Mouse (Mus musculus): ENCODE results near the gene Kalrn.
A peak's percentile ranks its signal among the peaks of the same experiment; 100 is the strongest.

The Kalrn gene

GRCm38 (mm10) chr16:34036327-34037047, 536.8 kb downstream of the Kalrn start:
- no peak for DNase-seq (ENCODE audit: low spot score in 2 of 2)

DNA sequence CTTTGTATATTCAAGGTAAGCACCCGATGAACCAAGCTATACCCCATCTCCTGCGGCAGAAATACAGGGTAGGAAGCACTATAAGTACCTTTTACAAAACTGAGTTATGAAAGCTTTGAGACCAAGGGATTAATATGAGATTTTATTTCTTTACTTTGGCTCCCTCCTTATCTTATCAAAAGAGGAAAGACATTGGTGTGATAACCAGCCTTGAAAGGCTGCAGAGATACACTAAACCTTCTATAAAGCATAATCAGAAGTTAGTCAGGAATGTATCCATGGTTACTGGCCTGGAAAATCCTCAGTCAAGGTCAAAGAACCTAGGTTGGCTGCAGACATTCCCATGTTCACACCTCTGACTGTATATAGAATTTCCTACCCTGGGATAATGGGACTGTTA, 537.6 kb downstream of the Kalrn start:
- DNase-seq (ENCODE audit: low spot score in 2 of 2) = no peak

DNA sequence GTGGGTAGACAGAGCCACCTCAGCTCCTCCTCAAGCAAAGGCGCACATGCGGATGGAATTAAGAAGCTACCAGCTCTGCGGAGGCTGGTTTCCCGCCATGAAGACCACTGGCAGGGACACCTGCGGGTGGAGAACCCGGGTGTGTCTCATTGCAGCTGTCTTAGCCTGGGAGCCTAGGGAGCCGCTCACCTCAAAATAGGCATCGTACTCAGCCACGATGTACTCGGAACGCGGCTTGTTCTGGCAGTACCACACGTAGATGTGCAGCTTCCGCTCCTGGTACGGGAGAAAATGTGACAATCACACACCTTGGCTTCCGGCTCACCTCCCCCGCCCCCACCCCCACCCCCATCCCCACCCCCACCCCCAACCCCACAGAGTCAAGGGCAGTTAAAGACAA, 539.1 kb downstream of the Kalrn start:
- no peak for DNase-seq (ENCODE audit: low spot score in 2 of 2)

DNA sequence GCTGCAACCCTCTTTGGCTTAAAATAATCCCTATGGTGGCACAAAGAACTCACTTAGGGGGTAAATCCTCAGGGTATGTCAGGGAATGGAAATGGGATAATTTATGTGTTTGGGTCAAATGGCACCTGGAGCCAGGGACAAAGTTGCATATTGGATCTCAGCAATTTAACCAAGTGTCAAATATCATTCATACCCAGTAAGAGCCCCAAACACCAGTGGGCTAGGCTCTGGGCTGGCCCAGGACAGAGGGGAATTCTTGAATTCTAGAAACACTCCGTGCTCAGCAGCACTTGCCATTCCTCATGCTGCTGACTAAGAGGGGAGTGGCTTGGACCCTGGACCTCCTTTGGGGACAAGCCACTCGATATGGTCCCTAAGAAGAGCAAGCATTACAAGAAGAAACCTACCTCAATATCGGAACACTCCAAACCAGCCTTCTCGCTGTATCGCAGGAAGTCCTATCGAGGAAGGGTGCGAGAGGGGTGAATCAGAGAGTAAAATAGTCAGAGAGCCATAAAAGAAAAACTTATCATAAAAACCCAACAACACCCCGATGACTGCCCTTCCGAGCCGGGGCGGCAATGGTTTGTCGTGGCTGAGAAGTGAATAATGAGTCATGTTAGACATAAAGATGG, 541.2 kb downstream of the Kalrn start:
- no peak for DNase-seq (ENCODE audit: low spot score in 2 of 2)

GRCm38 (mm10) chr16:34031565-34031964, 541.8 kb downstream of the Kalrn start:
- no peak for DNase-seq (ENCODE audit: low spot score in 2 of 2)

DNA sequence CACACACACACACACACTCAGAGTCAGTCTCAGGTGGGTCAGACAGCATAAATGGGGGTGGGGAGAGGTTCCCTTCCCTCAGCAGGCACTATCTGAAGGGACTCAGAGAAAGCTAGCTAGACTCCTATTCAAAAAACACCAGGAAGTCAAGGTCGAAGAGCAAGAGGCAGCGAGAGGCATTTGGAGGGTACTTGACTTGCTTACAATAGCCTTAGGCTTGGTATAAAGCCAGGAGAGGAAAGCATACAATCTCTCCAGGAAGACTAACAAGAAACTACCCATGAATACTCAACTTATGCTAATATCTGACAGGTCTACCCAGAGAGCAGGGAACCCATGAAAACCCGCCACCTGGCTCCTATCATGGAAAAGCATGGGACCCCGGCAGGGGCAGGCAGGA, 543.0 kb downstream of the Kalrn start:
- no peak for DNase-seq (ENCODE audit: low spot score in 2 of 2)

DNA sequence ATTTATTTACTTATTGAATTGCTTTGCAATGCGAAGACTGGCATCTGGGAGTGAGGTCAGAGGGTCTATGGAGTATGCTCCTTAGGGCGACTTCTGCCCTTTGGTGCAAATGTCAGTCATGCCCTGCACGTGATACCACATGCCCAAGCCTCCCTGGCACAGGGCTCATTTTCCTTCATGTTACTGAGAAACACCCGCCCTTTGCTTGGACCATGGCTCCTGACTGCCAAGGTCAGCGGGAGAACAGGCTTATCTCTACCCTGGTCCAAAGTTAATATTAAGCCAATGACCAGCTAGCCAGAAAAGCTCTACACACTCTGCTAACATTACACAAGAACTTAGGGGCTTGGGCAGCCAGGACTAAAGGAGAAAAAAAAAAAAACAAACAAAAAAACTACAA, 543.5 kb downstream of the Kalrn start:
- no peak for DNase-seq (ENCODE audit: low spot score in 2 of 2)

DNA sequence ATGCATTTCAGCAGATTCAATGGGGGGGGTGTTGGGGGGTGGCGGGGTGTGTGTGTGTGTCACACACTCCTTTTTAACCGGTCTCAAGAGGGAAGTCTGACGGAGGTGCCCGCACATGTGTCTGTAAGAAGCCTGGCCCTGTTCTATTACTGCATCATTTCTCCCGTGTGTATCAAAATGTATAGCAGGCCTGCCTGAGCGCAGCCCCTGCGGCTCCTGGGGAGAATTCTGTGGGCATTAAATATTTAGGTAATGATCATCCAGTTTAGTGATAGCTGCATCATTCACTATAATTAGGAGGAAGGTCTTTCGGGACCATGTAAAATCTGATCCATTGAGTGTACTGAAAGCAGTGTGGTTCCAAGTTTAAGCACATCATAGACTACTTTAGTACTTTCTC, 556.1 kb downstream of the Kalrn start:
- DNase-seq (ENCODE audit: low spot score in 2 of 2) = no peak

DNA sequence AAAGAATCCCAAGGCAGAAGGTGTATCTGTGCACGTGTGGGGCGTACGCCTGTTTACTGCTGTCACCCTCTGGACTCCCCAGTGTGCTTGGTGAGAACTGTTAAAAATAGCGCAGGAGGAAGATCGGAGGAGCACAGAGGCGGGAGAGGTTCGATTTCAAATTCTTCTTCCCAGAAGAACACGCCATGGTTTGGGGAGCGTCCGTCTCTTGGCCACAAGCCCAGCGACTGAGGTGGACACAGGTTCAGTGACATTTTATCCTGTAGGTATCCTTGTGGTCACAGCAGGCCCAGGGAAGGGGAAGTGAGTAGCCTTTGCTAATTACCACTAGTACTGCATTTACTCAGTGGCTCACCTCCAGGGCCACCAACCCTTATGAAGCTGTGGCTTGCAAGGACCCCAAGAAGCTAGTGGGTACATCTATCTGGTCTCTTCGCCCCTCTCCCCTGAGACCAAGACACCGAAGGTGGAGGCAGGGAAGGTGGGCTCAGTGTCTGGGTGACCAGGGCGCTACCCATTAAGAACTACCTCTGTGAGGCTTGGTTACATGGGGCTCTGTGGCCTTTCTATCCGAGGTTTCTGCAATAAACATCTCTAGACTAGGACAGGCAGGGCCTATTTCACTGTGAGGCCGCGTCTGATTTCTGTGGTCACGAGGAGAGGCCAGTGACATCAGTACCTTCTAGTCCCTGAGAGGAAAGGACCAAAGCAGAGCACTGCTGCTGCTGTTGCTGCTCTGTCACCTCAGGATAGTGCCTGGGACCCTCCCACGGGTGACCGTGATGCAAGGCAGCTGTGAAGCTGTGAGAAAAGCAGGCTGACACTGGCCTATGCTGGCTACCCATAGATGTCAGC, 561.1 kb downstream of the Kalrn start:
- DNase-seq (ENCODE audit: low spot score in 2 of 2) = no peak

- DNase-seq (ENCODE audit: low spot score in 2 of 2) = no peak
Measured at GRCm38 (mm10) chr16:34009567-34009966, 563.8 kb downstream of the Kalrn start.

DNA sequence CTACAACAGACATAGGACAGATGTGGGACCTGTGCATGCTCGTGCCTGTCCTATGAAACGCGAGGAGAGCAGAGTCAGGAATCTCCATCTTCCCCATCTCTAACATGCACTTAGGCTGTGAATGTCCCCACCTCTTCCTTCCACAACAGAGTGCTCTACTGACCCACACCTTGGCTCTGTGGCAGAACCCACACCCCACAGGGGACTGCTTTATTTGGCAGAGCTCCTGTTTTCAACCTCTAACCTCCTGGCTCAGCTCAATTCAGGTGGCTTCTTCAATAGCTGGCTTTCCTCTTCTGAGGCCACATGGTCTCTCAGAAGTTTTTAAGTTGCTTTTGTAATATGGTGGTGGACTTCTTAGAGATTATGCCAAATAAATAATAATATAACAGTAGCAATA, 567.3 kb downstream of the Kalrn start:
- no peak for DNase-seq (ENCODE audit: low spot score in 2 of 2)

GRCm38 (mm10) chr16:34004128-34004578, 569.2 kb downstream of the Kalrn start:
- no peak for DNase-seq (ENCODE audit: low spot score in 2 of 2)

DNA sequence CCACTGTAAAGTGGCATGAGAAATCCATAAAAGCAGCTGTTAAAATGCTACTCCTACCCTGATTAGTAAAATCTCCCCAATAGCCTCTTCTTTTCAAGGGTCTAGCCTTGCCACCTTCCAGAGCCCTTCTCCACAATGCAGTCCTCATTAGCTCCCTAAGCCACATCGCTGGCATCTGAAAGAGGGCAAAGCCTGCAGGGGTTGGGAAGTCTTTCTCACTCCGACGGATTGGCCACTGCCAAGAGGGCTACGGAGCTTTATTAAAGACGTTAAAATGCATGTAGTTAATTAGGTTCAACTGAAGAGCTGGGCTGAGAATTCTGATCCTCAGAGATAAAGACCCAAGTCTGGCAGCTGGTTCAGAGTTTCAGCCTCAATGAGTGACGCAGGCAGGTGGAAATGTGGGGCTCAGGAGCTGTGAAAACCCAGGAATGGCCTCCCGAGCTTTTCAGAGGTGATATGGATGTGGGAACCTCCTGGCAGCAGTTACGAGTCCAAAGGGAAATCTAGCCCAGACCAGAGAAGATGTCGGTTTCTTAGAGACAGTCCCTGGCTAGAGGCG, 569.7 kb downstream of the Kalrn start:
- DNase-seq (ENCODE audit: low spot score in 2 of 2) = no peak

DNA sequence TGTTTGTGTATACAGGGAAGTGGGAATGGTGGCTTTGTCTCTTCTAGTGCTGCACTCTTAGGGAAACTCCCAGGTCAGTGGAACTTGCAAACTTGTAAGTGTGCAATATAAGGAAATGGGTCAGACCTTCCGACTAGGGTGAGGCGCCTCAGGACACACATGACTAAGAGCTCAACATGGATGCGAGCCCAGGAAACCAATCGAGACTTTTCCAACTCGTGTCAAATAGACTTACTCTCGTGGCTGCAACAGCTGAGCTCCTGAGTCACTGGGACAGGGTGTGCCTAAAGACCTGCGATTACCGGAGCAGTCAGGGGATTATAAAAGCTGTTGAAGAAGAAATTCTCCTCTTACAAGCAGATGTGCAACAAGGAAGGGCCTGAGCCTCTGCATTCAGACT, 572.6 kb downstream of the Kalrn start:
- DNase-seq (ENCODE audit: low spot score in 2 of 2) = no peak

GRCm38 (mm10) chr16:33999388-33999787, 573.9 kb downstream of the Kalrn start:
- DNase-seq (ENCODE audit: low spot score in 2 of 2) = peak in 1 of 2 experiments; percentile 26

DNA sequence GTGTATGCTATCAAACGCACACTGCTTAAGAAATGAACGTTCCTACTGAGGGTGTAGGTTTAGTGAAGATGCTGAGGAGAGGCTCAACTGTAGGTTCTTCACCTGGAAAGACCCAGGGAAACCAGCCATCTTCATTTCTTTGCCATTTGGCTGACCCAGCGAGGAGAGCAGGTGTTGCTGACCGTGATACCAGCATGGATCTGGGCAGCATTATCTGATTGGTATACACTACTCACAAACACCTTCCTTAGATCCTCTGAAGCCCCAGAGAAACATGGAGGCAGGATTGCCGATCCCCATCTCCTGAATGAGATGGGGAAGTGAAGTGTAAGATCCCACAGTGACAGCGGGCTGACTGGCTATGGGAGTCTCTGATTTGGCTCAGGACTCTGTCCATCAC, 575.3 kb downstream of the Kalrn start:
- no peak for DNase-seq (ENCODE audit: low spot score in 2 of 2)

GRCm38 (mm10) chr16:33996030-33996429, 577.3 kb downstream of the Kalrn start:
- peak; percentile 26 to 74 for DNase-seq (ENCODE audit: low spot score in 2 of 2)

- DNase-seq (ENCODE audit: low spot score in 2 of 2) = no peak
Measured at GRCm38 (mm10) chr16:33995496-33995895, 577.8 kb downstream of the Kalrn start.

GRCm38 (mm10) chr16:33994321-33994720, 579.0 kb downstream of the Kalrn start:
- no peak for DNase-seq (ENCODE audit: low spot score in 2 of 2)

DNA sequence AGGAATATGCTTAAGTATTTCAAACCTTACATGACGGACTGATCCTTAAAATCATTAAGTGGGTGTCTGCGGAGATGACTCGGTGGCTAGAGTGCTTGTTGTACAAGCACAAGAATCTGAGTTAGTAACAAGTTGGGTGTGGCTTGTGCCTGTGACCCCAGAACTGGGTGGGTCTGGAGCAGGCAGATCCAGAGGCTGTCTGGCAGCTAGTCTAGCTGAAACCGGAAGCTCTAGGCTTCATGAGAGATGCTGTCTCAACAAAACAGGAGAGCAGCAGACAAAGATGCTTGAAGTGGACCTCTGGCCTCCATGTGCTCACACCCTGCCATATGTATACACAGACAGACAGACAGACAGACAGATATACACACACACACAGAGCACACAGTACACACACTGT, 582.6 kb downstream of the Kalrn start:
- DNase-seq (ENCODE audit: low spot score in 2 of 2) = no peak

DNA sequence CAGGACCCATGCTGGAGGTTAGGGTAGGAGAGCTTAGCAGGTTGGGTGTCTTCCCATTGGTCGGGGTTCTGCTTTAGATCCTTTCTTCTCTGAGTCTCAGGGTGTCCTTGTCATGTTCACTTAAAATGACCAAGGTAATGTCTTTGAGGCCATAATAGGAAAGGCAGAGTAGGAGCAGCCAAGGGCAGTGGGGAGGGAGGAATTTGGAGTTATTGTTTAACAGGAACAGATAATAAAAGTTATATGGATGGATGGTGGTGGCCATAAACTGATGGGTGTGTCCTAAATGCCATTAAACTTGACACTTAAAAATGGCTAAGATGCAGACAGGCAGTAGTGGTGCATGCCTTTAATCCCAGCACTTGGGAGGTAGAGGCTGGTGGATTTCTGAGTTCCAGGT, 584.2 kb downstream of the Kalrn start:
- no peak for DNase-seq (ENCODE audit: low spot score in 2 of 2)

DNA sequence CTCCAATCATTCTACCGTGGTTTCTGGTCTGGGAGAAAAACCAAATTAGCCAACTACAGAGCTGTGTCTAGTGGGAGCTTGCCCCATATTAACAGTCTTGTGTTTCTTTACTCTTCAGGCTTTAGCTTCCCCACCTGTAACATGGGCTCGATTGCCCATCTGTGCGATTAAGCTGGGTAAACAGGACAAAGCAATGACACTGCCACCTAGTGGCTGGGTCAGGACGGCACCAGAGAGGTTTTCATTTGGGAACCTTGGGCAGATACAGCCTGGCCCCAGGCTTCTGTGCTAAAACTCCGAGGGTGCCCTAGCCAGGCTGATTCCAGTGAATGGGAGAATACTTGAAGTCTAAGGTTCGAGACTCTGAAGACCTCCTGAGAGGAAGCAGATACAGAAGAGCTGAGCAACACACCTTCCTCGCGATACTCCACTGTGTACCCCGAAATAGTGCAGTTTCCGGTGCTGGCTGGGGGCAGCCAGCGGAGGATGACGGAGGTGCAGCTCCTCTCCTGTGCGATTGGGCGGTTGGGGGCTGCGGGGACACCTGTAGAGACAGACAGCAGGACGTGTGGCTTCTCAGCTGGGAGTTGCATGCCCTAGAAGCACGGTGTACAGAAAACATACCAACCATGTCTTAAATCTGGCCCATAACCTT, 584.8 kb downstream of the Kalrn start:
- DNase-seq (ENCODE audit: low spot score in 2 of 2) = peak; percentile 25 to 68

Measured in thymus, postnatal 10 days (tissue).